Mouse (Mus musculus) skeletal muscle tissue, adult 2 months (tissue): Measurements from ENCODE around the gene Ttll11.

Source experiments
- DNase-seq: peaks from one replicate; pipeline ENCODE4 v3.0.0-alpha.2; 2012; ENCODE audit warnings: low read depth, low spot score

The Ttll11 gene

DNA sequence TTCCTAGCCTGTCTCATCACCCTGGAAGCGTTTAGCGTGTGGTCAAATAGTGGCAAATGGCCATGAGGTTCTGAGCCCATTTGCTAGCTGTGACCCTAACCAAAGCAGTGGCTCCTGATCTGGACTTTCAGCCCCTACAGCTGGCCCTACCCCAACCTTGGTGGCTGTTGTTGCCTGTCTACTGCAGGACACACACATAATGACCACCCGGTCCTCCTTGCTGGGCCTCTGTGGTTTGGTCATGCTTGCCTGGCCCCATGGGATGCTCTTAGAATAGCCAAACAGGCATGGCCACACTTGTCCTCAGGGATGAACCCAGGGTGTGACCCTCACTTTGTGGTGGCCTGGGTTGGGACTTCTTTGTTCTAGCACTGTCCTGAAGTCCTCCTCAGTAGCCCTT, 80.0 kb downstream of the Ttll11 start:
- DNase-seq = no peak

DNA sequence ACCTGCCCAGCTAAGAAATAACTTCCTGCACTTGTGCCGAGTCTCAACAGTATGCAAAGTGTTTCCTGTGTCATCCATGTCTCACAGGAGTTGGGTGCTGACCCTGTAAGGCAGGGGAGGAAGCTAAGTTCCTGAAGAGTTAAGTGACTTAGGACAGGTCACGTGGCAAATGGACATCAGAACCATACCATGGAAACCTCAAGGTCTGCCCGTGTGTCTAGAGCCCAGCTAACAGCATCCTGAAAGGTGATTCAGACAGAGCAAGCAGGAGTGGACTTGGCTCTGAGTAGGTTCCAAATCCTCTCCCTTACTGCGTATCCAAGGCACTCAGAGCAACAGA, 80.6 kb downstream of the Ttll11 start:
- no peak for DNase-seq

- DNase-seq = peak; percentile 95
Measured at GRCm38 (mm10) chr2:35898425-35899134, 81.1 kb downstream of the Ttll11 start.

GRCm38 (mm10) chr2:35897125-35897524, 82.6 kb downstream of the Ttll11 start:
- no peak for DNase-seq

- DNase-seq = no peak
Measured at GRCm38 (mm10) chr2:35894512-35894911, 85.2 kb downstream of the Ttll11 start.

- DNase-seq = no peak
Measured at GRCm38 (mm10) chr2:35890635-35891034, 89.1 kb downstream of the Ttll11 start.

DNA sequence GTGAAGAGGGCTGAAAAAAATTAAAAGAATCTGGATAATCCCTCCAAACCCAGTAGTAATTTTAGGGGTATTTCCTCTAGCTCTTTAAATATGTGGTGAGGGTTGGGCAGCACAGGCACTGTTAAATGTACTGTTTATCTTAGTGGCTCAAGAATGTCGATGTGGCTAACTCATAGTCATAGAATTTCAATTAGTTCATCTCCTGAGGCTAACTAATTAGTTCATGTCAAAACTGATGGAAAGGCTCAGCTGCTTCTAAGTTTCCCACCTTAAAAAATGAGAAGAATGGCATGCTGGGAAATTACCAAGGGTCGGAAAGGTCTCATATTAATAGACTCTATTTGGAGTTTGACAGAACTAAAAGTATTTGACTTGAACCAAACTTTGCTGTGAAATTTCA, 89.9 kb downstream of the Ttll11 start:
- no peak for DNase-seq

DNA sequence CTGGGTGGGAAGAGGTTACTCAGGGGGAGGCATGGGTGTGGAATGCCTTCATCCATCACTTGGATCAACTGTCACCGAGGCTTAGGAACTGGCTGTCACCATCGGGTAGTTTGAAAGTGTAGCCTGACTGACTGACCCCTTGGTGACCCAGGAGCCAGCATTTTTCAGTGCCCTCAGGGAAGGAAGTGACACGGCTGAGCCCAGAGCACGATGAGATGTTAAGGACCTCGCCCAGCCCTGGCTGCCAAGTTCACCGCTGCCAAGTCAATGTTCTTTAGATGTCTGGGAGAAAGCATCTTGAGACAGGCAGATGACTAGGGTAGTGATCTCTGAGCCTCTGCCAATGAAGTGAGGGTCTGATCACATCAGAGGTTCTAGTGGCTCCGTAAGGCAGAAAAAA, 95.4 kb downstream of the Ttll11 start:
- DNase-seq = peak; percentile 24

- no peak for DNase-seq
Measured at GRCm38 (mm10) chr2:35882336-35882987, 97.3 kb downstream of the Ttll11 start.

GRCm38 (mm10) chr2:35881896-35882295, 97.8 kb downstream of the Ttll11 start:
- DNase-seq = no peak

DNA sequence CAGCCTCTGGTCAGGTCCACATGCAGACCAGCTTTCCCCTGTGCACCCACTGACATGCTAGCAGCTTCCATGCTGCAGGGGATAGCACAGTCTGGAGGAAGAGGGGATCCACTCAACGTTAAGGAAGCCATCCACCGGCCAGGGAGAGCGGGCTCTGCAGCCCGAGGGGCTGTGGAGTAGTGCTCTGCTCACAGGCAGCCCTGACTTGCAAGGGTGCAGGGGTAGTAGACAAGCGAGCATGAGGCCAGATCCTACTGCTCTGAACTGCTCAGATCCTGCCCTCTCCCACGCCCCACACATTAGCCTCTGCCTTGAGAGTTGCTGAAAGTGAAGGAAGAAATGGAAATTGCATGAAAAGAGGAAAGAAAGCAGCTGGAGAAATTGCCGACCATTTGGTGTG, 99.4 kb downstream of the Ttll11 start:
- no peak for DNase-seq

DNA sequence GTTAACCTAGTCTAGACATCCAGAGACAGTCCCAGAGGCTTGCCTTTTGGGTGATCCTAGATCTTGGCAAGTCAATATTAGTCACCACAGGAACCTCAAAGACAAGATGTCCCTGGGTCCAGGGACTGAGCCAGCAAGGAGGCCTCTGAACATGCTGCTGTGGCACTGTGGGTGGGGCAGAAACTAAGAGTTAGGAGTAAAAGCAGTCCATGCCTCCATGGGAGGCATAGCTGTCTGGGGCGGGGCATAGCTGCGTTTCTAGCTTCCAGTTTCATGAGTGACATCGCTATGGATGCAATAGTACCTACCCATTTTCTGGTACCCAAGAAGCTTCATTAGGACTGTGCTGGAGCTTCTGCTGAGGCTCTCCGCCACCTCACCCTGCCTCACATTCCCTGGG, 99.8 kb downstream of the Ttll11 start:
- DNase-seq = no peak

GRCm38 (mm10) chr2:35878506-35878905, 101.2 kb downstream of the Ttll11 start:
- no peak for DNase-seq

DNA sequence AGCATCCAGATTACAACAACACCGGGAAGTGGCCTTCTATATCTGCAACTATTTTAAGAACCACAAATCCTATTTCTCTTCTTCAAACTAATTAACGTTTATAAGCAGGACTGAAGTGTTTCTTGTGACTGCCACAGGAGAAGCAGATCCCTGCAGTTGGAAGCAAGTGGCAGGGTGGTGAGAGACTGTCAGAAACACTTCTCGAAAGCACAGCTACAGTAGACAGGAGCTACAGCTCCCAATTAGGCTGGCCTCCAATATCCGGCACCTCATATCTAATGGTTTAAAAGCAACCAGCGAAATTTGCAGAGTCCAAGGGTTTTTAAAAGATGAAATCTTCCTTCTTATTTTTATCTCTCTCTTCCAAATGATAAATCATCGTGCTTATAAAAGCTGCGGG, 104.1 kb downstream of the Ttll11 start:
- DNase-seq = no peak

DNA sequence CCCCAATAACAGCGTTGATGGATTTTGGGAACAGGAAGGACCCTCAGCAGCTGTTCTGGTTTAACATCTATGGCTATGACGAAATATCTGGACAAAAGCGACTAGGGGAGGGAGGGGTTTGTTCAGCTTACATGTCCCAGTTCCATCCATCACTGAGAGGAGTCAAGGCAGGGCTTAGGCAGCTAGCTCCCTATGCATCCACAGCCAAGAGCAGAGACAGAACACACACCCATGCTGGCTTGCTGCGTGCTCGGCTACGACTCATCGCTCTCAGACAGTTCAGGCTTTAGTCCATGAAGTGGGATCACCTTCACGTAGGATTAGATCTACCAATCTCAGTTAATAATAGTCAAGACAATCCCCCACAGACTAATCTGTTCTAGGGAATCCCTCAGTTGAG, 105.3 kb downstream of the Ttll11 start:
- DNase-seq = no peak

- DNase-seq = no peak
Measured at GRCm38 (mm10) chr2:35869165-35869564, 110.5 kb downstream of the Ttll11 start.

DNA sequence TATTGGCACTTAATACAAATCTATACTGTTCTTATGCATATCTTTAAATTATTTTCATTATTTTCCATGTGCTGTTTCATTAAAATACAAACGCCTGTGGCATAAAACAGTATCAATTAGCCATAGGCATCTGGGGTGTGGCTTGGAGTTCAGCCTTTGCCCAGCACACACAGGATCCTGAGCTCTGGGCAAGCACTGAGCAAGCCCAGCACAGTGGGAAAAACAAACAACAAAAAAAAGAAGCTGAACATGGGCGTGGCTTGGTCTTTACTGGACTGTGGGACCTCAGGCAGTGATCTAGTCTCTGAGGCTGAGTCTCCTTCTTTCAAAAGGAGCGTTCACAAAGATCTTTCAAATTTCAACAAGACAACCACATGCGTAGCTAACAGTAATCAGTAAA, 116.4 kb downstream of the Ttll11 start:
- DNase-seq = no peak

DNA sequence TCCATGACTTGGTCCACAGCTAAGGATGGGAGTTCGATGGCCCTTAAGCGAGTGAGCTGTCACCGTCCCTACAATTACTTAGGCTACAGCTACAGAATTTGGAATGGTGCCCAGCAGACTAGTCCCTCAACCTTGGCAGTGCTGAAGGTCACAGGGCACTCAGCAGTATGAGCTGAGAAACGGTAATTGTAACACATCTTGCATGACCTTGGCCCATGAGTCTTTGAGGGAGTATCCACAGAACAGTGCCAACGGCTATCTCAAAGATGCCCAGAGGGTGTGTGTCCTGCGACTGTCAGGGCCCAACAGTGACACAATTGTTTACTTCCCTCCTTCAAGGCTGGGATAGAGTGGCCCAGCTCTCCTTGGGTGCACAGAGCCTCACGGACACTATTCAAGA, 118.5 kb downstream of the Ttll11 start:
- DNase-seq = no peak

DNA sequence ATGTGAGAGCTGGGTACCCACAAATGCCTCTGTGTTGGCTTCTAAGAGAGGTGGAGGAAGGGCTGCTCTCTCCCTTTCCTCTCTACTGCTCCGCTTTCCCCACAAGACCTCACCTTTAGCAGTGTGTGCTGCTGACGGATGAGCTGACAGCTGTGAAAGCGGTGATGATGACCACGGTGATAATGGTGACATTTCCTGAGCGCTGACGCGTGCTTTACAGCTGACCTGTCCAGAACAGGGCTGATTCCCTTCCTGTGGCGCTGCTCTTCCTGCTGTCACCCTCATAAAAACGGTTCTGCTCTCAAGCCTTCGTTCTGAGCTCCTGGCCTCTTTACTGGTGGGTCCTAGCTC, 119.3 kb downstream of the Ttll11 start:
- no peak for DNase-seq

- DNase-seq = no peak
Measured at GRCm38 (mm10) chr2:35859708-35860393, 119.9 kb downstream of the Ttll11 start.

GRCm38 (mm10) chr2:35858281-35858680, 121.4 kb downstream of the Ttll11 start:
- no peak for DNase-seq

DNA sequence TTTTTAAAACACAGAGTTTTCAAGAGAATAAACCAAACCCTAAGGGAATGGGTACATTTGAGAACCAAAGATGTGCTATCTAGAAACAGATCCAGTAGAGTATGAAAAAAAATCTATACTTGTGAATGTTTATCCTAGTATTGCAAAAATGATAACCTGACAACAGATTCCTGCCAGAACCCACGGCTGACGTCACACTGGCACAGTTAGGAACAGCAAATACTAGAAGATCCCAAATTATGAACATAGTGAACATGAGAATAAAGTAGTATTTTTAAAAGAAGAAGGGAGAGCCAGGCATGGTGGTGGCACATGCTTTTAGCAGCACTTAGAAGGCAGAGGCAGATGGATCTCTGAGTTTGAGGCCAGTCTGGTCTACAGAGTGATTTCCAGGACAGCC, 122.8 kb downstream of the Ttll11 start:
- DNase-seq = no peak

GRCm38 (mm10) chr2:35854877-35855276, 124.8 kb downstream of the Ttll11 start:
- no peak for DNase-seq
